ENCODE assay signal across 8 mouse cellular contexts in genomic region chr11:12290911-12291653, GRCm38 (mm10).
DNase-seq lines count a peak whose midpoint lies in the region; ATAC-seq and TF ChIP-seq lines count a peak whose summit lies in the region.

No protein-coding gene starts in this region.

- H3K4me3 ChIP-seq in forebrain, embryonic 16.5 days (replicated peaks; ENCODE audit: low read length): no peak overlapping the region
- no peak overlapping the region for H3K4me3 ChIP-seq in liver, embryonic 14.5 days (ENCODE audit: insufficient read depth in 1 of 2, low read depth in 2 of 2, low read length in 2 of 2)

- no peak for TF ChIP-seq EP300 in liver, embryonic 14.5 days (IDR thresholded peaks at IDR 0.05; ENCODE audit: low read depth)

- 38% methylated on average over 7 of the region's 7 CpGs for WGBS in forebrain, embryonic 16.5 days
- 34% methylated on average over 7 of the region's 7 CpGs for WGBS in liver, embryonic 14.5 days (ENCODE audit: insufficient replicate concordance)

- intact Hi-C loops in heart, postnatal 14 days (cut with DNase I): loop anchor here (2.0 kb wide), 2 partner anchors 266 to 470 kb away; no protein-coding TSS in a partner anchor

- no peak overlapping the region for H3K9ac ChIP-seq in forebrain, embryonic 16.5 days (replicated peaks; ENCODE audit: low read depth, low read length)
- no peak overlapping the region for H3K9ac ChIP-seq in liver, embryonic 14.5 days (replicated peaks)

- H3K4me2 ChIP-seq in forebrain, embryonic 16.5 days (ENCODE audit: low read length): no peak overlapping the region
- H3K4me2 ChIP-seq in liver, embryonic 14.5 days (ENCODE audit: low read depth): no peak overlapping the region

- no peaks in the 10 kb centered on the region for H3K9me3 ChIP-seq in forebrain, embryonic 16.5 days (ENCODE audit: control insufficient read depth, low read length)
- no peaks in the 10 kb centered on the region for H3K9me3 ChIP-seq in liver, embryonic 14.5 days (ENCODE audit: control insufficient read depth, low read length)

- peaks cover 2% of the 10 kb centered on the region; the same call in 1 of the 2 replicates for H3K4me1 ChIP-seq in forebrain, embryonic 16.5 days (replicated peaks; ENCODE audit: control insufficient read depth, insufficient read depth, low read length)
- no peaks in the 10 kb centered on the region for H3K4me1 ChIP-seq in liver, embryonic 14.5 days (replicated peaks; ENCODE audit: control insufficient read depth in 2 of 2, insufficient read depth in 2 of 2, low read length in 1 of 2)

- no peaks in the 10 kb centered on the region for H3K36me3 ChIP-seq in forebrain, embryonic 16.5 days (ENCODE audit: control insufficient read depth, insufficient read depth)
- H3K36me3 ChIP-seq in liver, embryonic 14.5 days (replicated peaks; ENCODE audit: control insufficient read depth, insufficient read depth, low read depth): no peaks in the 10 kb centered on the region

- peak; percentile 90 for ATAC-seq in forebrain, embryonic 16.5 days
- 0 out of 2 replicates have a peak, but pooled peaks have one; percentile 37 for ATAC-seq in liver, embryonic 14.5 days (ENCODE audit: insufficient read depth)

- TF ChIP-seq CTCF in liver, embryonic 14.5 days (IDR thresholded peaks at IDR 0.05; ENCODE audit: low read depth): peak; percentile 73

- no peak overlapping the region for H3K27ac ChIP-seq in forebrain, embryonic 16.5 days (ENCODE audit: low read length)
- no peak overlapping the region for H3K27ac ChIP-seq in liver, embryonic 14.5 days

- peak; percentile 28 for DNase-seq in MN1 (ENCODE audit: low spot score)
- peak; percentile 42 for DNase-seq in c-Kit-positive CD71-positive TER-119-negative erythroid progenitor cells, embryonic 14.5 days (ENCODE audit: low read depth)
- DNase-seq in heart, postnatal 14 days: peak; percentile 66 to 80
- DNase-seq in kidney, postnatal 4 days: peak; percentile 78
- DNase-seq in liver, embryonic 14.5 days (ENCODE audit: low read depth in 3 of 3, low spot score in 3 of 3): peak; percentile 16 to 38 (median 30)
- DNase-seq in ovary, postnatal 14 days (ENCODE audit: low spot score): peak; percentile 58
- peak; percentile 21 for DNase-seq in yolk sac, embryonic 10.5 days (ENCODE audit: low spot score)

- no peaks in the 10 kb centered on the region for H3K27me3 ChIP-seq in forebrain, embryonic 16.5 days (replicated peaks; ENCODE audit: control insufficient read depth, insufficient read depth, low read length)
- no peaks in the 10 kb centered on the region for H3K27me3 ChIP-seq in liver, embryonic 14.5 days (ENCODE audit: control insufficient read depth, insufficient read depth, low read length)

Comparison
In these comparisons a context has a peak if more than half of its experiments do, and no peak if none do; other contexts are left out.
1. DNase-seq: peak in every context shown above with its lines; median percentile 78 in kidney, postnatal 4 days; 73 in heart, postnatal 14 days; 58 in ovary, postnatal 14 days; 42 in c-Kit-positive CD71-positive TER-119-negative erythroid progenitor cells, embryonic 14.5 days; 30 in liver, embryonic 14.5 days; 28 in MN1; 21 in yolk sac, embryonic 10.5 days.